Mouse (Mus musculus): Measurements from ENCODE around the gene Mylk.

Mylk gene

GRCm38 (mm10) chr16:35023138-35023735 is 278.2 kb downstream of the Mylk start:
- peak; percentile 46 for DNase-seq (ENCODE audit: low spot score)

GRCm38 (mm10) chr16:35024300-35024699 is 279.3 kb downstream of the Mylk start:
- DNase-seq (ENCODE audit: low spot score), result peak; percentile 34

GRCm38 (mm10) chr16:35025347-35025746 is 280.3 kb downstream of the Mylk start:
- no peak for DNase-seq (ENCODE audit: low spot score)

GRCm38 (mm10) chr16:35033241-35033640 is 288.2 kb downstream of the Mylk start:
- no peak for DNase-seq (ENCODE audit: low spot score)

GRCm38 (mm10) chr16:35033809-35034577 is 289.0 kb downstream of the Mylk start:
- DNase-seq (ENCODE audit: low spot score), result no peak

GRCm38 (mm10) chr16:35034971-35035370 is 290.0 kb downstream of the Mylk start:
- DNase-seq (ENCODE audit: low spot score), result no peak

GRCm38 (mm10) chr16:35036754-35037153 is 291.7 kb downstream of the Mylk start:
- DNase-seq (ENCODE audit: low spot score), result no peak

GRCm38 (mm10) chr16:35038343-35039057 is 293.5 kb downstream of the Mylk start:
- DNase-seq (ENCODE audit: low spot score), result peak; percentile 49

- peak; percentile 39 for DNase-seq (ENCODE audit: low spot score)
These were observed 295.1 kb downstream of the Mylk start for GRCm38 (mm10) chr16:35040154-35040553.

- no peak for DNase-seq (ENCODE audit: low spot score)
These were observed 296.0 kb downstream of the Mylk start for GRCm38 (mm10) chr16:35041001-35041400.

GRCm38 (mm10) chr16:35046081-35046775 is 301.2 kb downstream of the Mylk start:
- no peak for DNase-seq (ENCODE audit: low spot score)

- no peak for DNase-seq (ENCODE audit: low spot score)
These were observed 302.4 kb downstream of the Mylk start for GRCm38 (mm10) chr16:35047272-35047969.

GRCm38 (mm10) chr16:35051066-35051465 is 306.1 kb downstream of the Mylk start:
- DNase-seq (ENCODE audit: low spot score), result no peak
